Mouse (Mus musculus): ENCODE measurements at regions not wholly inside any gene's neighbourhood (a gene's known extent, or its start where the extent isn't known, plus 50 kb on each side); places are given as distances from the start of the nearest gene placed in this dataset.

- ATAC-seq (ENCODE audit: low FRiP score, low read depth), result no peak
- DNase-seq (ENCODE audit: low spot score), result no peak
- WGBS, result 49% methylated on average over 8 of the region's 8 CpGs
- no peak for TF ChIP-seq POLR2A (IDR thresholded peaks at IDR 0.05; ENCODE audit: borderline replicate concordance, extremely low read depth, insufficient read depth, insufficient read length)
- Histone ChIP-seq H3K36me3 (ENCODE audit: control insufficient read depth, insufficient read depth, low read length) (no peaks in the 10 kb centered on the region), H3K27me3 (ENCODE audit: control insufficient read depth, insufficient read depth, low read length) (no peaks in the 10 kb centered on the region), H3K4me1 (ENCODE audit: control insufficient read depth, insufficient read depth, low read length) (no peaks in the 10 kb centered on the region), H3K4me2 (replicated peaks; ENCODE audit: low read depth, low read length, severe bottlenecking) (no peak overlapping the region), H3K4me3 (replicated peaks; ENCODE audit: low read length) (no peak overlapping the region), H3K27ac (replicated peaks; ENCODE audit: low read depth, low read length) (no peak overlapping the region), H3K9ac (ENCODE audit: low read depth, low read length, severe bottlenecking) (no peak overlapping the region), H3K9me3 (ENCODE audit: control insufficient read depth, low read length) (no peaks in the 10 kb centered on the region)
Observed at GRCm38 (mm10) chr7:113621316-113621715, 107.7 kb downstream of the Far1 start.

- Histone ChIP-seq H3K27me3 (ENCODE audit: control insufficient read depth, insufficient read depth, low read length) (no peaks in the 10 kb centered on the region), H3K4me3 (replicated peaks; ENCODE audit: low read length) (no peak overlapping the region), H3K36me3 (ENCODE audit: control insufficient read depth, insufficient read depth, low read length) (no peaks in the 10 kb centered on the region), H3K9me3 (ENCODE audit: control insufficient read depth, low read length) (no peaks in the 10 kb centered on the region), H3K9ac (ENCODE audit: low read depth, low read length, severe bottlenecking) (no peak overlapping the region), H3K4me2 (replicated peaks; ENCODE audit: low read depth, low read length, severe bottlenecking) (no peak overlapping the region), H3K27ac (replicated peaks; ENCODE audit: low read depth, low read length) (no peak overlapping the region), H3K4me1 (ENCODE audit: control insufficient read depth, insufficient read depth, low read length) (no peaks in the 10 kb centered on the region)
- ATAC-seq (ENCODE audit: low FRiP score, low read depth) (no peak), DNase-seq (ENCODE audit: low spot score) (no peak)
- no peak for TF ChIP-seq POLR2A (IDR thresholded peaks at IDR 0.05; ENCODE audit: borderline replicate concordance, extremely low read depth, insufficient read depth, insufficient read length)
- WGBS, result 69% methylated on average over 13 of the region's 13 CpGs
Observed at GRCm38 (mm10) chr7:113621898-113622510, 108.4 kb downstream of the Far1 start.

- ATAC-seq (ENCODE audit: low FRiP score, low read depth) (no peak), DNase-seq (ENCODE audit: low spot score) (no peak)
- H3K9ac ChIP-seq (ENCODE audit: low read depth, low read length, severe bottlenecking), result no peak overlapping the region
- 79% methylated on average over 4 of the region's 4 CpGs for WGBS
- no peaks in the 10 kb centered on the region for H3K9me3 ChIP-seq (ENCODE audit: control insufficient read depth, low read length)
- H3K4me3 ChIP-seq (replicated peaks; ENCODE audit: low read length), result no peak overlapping the region
- no peaks in the 10 kb centered on the region for H3K27me3 ChIP-seq (ENCODE audit: control insufficient read depth, insufficient read depth, low read length)
- no peak for TF ChIP-seq POLR2A (IDR thresholded peaks at IDR 0.05; ENCODE audit: borderline replicate concordance, extremely low read depth, insufficient read depth, insufficient read length)
- H3K4me1 ChIP-seq (ENCODE audit: control insufficient read depth, insufficient read depth, low read length), result no peaks in the 10 kb centered on the region
- no peak overlapping the region for H3K27ac ChIP-seq (replicated peaks; ENCODE audit: low read depth, low read length)
- no peak overlapping the region for H3K4me2 ChIP-seq (replicated peaks; ENCODE audit: low read depth, low read length, severe bottlenecking)
- no peaks in the 10 kb centered on the region for H3K36me3 ChIP-seq (ENCODE audit: control insufficient read depth, insufficient read depth, low read length)
Observed at GRCm38 (mm10) chr7:113623296-113623695, 109.7 kb downstream of the Far1 start.

- DNase-seq (ENCODE audit: low spot score) (no peak), ATAC-seq (ENCODE audit: low FRiP score, low read depth) (no peak)
- H3K27ac ChIP-seq (replicated peaks; ENCODE audit: low read depth, low read length), result no peak overlapping the region
- no peaks in the 10 kb centered on the region for H3K27me3 ChIP-seq (ENCODE audit: control insufficient read depth, insufficient read depth, low read length)
- H3K4me2 ChIP-seq (replicated peaks; ENCODE audit: low read depth, low read length, severe bottlenecking), result no peak overlapping the region
- no peak overlapping the region for H3K4me3 ChIP-seq (replicated peaks; ENCODE audit: low read length)
- no peak overlapping the region for H3K9ac ChIP-seq (ENCODE audit: low read depth, low read length, severe bottlenecking)
- 93% methylated on average over 6 of the region's 6 CpGs for WGBS
- H3K36me3 ChIP-seq (ENCODE audit: control insufficient read depth, insufficient read depth, low read length), result no peaks in the 10 kb centered on the region
- no peak for TF ChIP-seq POLR2A (IDR thresholded peaks at IDR 0.05; ENCODE audit: borderline replicate concordance, extremely low read depth, insufficient read depth, insufficient read length)
- no peaks in the 10 kb centered on the region for H3K9me3 ChIP-seq (ENCODE audit: control insufficient read depth, low read length)
- no peaks in the 10 kb centered on the region for H3K4me1 ChIP-seq (ENCODE audit: control insufficient read depth, insufficient read depth, low read length)
Observed at GRCm38 (mm10) chr7:113623962-113624361, 110.3 kb downstream of the Far1 start.

GRCm38 (mm10) chr7:113626734-113627133, 113.1 kb downstream of the Far1 start:
- Histone ChIP-seq H3K4me3 (replicated peaks; ENCODE audit: low read length) (no peak overlapping the region), H3K36me3 (ENCODE audit: control insufficient read depth, insufficient read depth, low read length) (no peaks in the 10 kb centered on the region), H3K9me3 (ENCODE audit: control insufficient read depth, low read length) (no peaks in the 10 kb centered on the region), H3K9ac (ENCODE audit: low read depth, low read length, severe bottlenecking) (no peak overlapping the region), H3K27me3 (ENCODE audit: control insufficient read depth, insufficient read depth, low read length) (no peaks in the 10 kb centered on the region), H3K4me2 (replicated peaks; ENCODE audit: low read depth, low read length, severe bottlenecking) (no peak overlapping the region), H3K27ac (replicated peaks; ENCODE audit: low read depth, low read length) (no peak overlapping the region), H3K4me1 (ENCODE audit: control insufficient read depth, insufficient read depth, low read length) (no peaks in the 10 kb centered on the region)
- DNase-seq (ENCODE audit: low spot score) (no peak), ATAC-seq (ENCODE audit: low FRiP score, low read depth) (no peak)
- TF ChIP-seq POLR2A (IDR thresholded peaks at IDR 0.05; ENCODE audit: borderline replicate concordance, extremely low read depth, insufficient read depth, insufficient read length), result no peak
